Mouse (Mus musculus): Measurements from ENCODE around the gene Rab21.

- no peak for TF ChIP-seq CTCF (IDR thresholded peaks at IDR 0.05; ENCODE audit: borderline replicate concordance, insufficient read depth, low read length)
- no peak for TF ChIP-seq POLR2A (IDR thresholded peaks at IDR 0.05; ENCODE audit: low read depth, low read length)
These were observed 17.6 kb upstream of the Rab21 start for GRCm38 (mm10) chr10:115332997-115333396.

Measured in embryonic fibroblast, embryonic 13.5 days (primary cell).